Mouse (Mus musculus) spleen, embryonic (tissue): ENCODE results near the gene Gm33543.

Experiments
- CTCF ChIA-PET: fragments of 350-600 bp; sonication (Branson Sonifier 250); formaldehyde crosslinking; loops from one replicate; lab custom pipeline; 2022; lab: Charles Lee

The Gm33543 gene

DNA sequence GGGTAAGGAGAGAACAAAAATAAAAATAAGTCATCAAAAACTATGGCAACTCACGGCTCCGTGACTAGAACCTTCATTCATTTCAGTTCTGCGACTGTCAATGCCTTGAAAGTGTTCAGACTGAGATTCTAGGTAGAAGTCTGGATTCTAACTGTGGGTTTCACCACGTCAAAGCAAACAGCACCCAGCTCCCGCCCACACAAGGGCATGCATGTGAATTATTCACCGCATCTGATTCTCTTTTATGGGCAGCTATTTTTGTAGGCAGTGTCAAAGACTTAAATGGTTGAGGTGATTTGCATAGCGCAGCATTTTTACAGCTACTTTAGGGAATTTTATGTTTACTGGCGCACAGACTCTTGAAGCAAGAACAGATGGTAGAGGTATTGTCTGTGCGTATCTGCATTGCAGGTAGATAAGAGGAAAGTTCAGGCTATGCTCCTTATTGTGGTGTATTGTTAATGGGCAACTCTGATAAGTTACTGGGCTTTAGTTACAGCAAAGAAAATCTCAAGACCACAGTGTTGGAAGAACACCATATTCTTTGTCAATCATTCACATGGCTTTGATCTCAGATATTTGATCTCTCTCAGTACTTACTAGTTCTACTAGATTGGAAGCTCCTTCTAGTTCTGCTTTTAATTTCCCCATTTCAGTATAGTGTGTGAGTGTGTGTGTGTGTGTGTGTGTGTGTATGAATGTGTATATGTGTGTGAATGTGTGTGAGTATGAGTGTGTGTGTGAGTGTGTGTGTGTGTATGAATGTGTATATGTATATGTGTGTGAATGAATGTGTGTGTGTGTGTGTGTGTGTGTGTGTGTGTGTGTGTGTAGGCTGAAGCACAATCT, at the start of gene Gm33543:
Gene Gm33543, minus strand, starts transcription at position 142 of the 849 bp plus-strand sequence.
- CTCF ChIA-PET, result interaction anchor here (0.6 kb wide), 1 partner anchor 279 kb away, joined by 3 read pairs; no protein-coding TSS in a partner anchor

DNA sequence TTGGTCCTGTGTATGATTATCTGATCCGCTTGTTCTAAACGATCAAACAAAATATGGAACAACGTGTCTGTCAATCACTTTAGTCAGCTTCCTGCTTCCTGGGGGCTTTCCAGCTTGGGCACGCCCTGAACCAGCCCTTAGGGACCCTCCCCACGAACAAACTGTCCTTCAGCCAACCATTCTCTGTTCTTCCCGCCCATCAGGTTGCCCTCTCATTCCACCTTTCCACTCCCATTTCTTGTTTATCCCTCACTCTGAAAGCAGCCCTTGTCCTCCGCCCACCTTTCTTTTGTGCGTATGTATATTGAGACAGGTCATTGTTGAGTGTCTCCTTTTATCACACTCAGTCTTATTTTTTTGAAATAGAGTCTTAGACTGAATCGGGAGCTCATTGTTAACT, 49.4 kb upstream of the Gm33543 start:
- CTCF ChIA-PET, result interaction anchor here (1.0 kb wide), 1 partner anchor 10 kb away, joined by 7 read pairs; no protein-coding TSS in a partner anchor

DNA sequence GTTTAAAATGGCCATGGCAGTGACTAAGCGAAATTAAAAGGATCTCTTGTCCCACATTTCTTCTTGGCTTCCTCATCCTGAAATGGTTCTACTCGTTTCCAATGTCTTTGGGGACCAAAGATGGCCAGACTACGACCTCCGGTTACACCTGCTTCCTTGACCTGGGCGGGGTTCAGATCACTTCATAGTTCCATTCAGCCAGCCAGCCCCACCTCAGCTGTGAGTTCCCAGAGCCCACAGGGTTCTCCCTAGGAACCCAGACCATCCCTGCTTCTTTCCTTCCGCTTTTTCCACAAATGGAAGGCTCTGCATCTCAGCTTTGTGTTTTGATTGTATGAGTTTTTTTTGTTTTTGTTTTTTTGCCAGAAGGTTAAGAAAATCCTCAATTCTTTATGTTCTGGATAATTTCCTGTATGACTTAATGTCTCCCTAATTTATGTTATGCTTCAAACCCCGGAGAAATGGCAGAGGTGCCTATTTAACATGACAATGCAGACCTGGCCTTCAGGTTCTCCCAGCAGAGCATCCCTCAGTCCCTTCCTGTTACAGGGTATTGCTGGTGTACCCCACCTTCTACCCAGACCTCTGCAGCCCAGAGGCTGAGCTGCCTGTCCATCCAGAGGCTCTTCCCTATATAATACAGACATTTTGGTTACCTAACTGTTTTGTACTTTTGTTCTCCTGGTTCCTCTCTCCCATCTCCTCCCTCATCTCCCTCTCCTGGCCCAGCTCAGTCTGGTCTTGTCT, 48.7 kb upstream of the Gm33543 start:
- CTCF ChIA-PET, result no interaction called here

DNA sequence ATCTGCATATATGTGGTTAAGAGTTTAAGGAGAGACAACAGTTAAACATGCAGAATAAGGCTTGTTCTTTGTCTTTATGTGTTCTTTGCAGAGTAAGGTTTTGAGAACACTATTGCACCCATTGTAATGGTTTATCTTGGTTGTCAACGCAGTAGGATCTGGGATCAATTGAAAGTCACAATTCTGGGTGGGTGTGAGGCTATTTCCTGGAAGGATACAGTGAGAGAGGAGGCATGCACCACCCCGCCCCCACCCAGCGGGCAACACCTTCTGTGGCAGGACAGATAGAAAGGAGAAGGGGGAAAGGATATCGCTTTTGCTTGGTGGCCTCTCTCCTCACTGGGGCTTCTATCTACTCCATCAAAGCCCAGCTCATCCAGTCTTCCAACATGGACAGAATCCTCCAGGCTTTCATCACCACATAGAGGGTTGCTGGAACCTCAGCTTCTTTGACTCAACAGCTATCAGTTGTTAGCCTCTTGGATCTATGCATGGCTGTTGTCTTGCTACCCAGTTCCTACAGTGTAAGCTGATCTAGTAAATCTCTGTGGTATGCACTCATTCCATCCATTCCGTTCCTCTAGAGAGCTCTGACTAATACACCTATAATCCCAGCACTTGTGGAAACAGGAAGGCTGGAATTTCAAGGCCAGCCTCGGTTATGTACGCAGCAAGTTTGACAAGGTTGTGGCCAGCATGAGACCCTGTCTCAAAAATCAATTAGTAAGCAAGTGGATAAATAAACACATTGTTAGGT, 41.2 kb upstream of the Gm33543 start:
- CTCF ChIA-PET, result no interaction called here

DNA sequence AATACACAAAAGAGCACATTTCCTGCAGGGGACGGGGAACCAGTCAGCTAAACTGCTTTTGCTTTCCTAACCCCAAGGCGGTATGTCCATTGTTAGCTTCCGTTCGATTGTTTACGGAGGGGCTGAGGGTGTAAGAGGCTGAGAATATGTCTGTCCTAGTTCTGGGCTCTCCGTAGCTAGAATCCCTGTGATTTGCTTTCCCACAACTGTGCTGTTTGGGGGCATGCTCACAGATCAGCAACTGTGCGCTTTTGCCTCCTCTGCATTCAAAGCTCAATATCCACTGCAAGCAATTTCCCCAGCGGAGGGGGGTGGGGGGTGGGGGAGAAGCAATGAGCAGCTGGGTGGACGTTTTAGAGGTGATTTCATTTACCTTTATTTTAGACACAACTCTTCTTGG, 39.3 kb upstream of the Gm33543 start:
- CTCF ChIA-PET, result interaction anchor here (1.0 kb wide), 1 partner anchor 10 kb away, joined by 7 read pairs; no protein-coding TSS in a partner anchor

DNA sequence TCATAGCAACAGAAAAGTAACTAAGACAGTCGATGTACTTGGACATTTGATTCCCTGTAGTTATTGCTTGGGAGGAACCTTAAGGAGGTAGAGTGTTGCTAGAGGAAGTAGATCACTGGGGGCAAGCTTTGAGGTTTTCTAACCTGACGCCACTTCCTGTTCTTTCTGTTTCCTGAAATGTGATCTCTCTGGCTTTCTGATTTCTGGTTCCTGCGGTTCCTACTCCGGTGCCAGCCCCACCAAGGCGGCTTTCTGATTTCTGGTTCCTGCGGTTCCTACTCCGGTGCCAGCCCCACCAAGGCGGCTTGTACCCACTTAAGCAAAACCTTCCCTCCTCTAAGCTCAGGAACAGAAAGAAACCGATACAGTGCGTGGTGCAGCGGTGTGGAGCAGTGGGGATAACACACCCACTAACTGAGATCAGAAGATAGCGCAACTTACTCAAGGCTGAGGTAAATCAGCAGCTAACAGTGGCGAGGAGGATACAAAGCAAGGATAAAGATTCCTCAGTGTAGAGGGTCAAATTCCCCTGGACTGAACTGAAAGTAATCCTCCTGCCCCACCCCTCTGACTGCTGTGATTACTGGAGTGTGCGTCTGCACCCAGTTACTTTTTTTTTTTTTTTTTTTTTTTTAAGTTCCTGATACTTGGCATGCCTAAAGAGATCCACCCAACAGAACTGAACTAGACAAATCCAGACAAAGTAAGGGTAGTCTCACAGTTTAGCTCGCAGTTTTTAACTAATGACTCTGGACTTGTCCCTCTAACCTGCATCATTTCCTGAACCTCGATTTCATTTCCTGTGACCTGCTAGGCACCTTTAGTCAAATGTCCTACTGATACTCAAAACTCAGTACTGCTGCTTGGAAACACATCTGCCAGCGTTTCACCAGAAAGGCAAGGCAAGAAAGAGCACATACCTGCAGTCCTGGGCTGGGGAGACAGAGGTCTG, 37.5 kb upstream of the Gm33543 start:
- CTCF ChIA-PET, result no interaction called here

DNA sequence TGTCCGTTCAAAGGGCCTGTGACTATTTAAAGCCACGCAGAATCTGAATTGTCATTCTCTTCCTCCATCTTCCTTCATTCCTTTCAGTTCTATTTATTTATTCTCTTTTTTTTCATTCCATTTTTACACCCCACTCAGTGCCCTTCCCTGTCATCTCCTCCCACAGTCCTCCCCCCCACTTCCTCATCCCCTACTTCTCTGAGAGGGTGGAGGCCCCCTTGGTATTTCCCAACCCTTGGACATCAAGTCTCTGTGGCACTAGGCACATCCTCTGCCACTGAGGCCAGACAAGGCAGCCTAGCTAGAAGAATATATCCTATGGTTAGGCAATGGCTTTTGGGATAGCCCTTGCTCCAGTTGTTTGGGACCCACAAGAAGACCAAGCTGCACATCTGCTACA, 28.1 kb upstream of the Gm33543 start:
- CTCF ChIA-PET, result no interaction called here

DNA sequence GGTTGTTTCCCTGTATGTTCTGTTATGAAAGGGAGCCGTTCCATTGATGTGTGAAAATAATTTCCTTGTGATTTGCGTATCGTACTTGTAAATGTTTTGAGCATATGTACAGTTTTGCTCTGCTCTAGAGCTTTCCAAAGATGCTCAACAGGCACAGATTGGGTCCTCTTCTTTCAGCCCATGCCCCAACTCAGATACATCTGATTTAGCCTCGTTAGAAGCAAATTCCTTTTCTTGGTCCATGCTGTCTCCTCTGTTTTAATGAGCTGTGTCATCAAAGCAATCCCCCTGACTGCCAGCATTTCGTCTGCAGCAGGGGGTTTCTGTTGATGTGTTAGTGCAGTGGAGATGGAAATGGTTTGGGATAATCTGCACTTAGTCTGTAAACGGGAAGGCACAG, 25.6 kb upstream of the Gm33543 start:
- CTCF ChIA-PET, result no interaction called here

DNA sequence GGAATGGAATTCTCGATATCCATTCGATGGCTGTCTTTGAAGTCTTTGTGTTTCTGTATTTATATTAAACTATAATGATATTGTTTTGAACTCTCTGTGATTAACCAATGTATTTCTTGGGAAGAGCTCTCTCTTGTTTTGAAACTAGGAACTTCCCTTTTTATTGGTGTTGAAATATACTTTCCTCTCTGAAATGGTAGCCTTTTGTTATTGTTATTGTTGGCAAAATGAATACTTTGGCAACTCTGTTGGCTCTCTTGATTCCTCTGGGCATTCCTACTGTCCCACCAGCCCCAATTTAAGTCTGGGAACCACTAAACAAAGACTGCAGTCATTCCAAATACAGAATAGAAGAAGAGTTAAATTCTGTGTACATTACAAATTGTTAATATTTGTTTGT, 24.9 kb upstream of the Gm33543 start:
- CTCF ChIA-PET, result no interaction called here

DNA sequence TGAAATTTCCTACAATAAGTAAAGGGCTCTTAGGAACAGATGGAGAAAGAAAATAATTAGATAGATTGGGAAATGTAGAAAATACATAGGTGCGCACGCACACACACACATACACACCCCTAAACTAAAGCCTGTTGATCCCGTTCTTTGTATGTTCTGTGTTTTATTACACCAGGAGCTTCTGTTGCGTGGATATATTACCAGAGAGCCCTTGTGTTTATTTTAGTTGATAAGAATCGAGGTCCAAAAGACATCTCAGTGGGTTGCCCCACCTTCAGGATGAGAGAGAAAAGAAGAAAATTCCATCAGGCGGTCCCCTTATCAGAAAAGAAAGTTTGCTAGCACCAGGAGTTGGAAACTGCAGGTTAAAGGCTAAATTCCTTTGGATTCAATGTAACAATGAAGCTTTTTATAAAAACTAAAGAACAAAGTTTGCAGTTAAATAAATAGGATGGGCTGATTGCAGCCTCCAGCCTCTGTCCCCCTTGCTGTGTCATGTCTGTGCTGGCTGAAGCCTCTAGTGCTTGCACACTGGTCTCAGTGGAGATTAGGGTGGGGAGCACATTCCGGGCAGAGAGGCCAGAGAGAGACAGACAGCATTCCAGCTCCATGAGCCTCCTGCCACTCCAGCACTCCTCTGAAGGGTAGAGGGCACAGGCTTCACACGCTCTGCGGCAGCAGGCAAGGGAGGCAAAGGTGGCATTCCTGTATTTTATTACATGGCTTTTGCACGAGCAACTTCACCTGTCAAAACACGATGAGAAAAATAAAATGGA, 21.8 kb upstream of the Gm33543 start:
- CTCF ChIA-PET, result no interaction called here

DNA sequence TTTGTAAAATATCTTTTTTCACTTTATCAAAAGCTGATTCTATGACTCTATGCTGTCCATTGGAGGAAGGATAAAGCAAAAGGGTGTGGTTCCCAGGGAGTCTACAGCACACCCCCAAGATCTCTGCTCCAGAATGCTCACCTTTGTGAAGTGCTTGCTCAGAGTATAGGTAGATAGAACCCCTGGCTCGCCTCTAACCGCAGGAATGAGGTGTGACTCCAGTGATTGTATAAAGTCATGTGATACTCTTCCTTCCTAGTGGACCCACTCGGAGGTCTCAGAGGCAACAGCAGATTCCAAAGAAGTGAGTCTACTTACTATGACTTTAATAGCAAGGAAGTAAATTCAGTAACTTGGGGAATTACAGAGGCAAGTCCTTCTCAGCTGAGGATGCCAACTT, 19.9 kb upstream of the Gm33543 start:
- CTCF ChIA-PET, result no interaction called here

DNA sequence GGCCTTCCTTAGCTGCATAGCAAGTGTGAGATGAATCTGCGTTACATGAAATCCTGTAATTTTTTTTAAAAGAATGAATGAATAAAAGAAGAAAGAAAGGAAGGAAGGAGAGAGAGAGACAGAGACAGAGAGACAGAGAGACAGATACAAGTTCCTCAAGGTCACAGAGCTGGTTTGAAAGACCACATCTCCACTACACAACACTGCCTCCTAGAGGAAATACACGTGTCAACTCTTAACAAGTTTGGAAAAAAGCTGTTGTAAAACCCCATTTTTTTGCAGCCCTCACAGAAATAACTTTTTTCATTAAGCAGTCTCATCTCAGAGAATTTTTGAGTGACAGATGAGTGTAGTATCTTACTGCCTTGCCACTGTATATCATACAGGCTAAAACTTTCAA, 15.4 kb upstream of the Gm33543 start:
- CTCF ChIA-PET, result interaction anchor here (1.0 kb wide), 1 partner anchor 308 kb away, joined by 3 read pairs; no protein-coding TSS in a partner anchor

DNA sequence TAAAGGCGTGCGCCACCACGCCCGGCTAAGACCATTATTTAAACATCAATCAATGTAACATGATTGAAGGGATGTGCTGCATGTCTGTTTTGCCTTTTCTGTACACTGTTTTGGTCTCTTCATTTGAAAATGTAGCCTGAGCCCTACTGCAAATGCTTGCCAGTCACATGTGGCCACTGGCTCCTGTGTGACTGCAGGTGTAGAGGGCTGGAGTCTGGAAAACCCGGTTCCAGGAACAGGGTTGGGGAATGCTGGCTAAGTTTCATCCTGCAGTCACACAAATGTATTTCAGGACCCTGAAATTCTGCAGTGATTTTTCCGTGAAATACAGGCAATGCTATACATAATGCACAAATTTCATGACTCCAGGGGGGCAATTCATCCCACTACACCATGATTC, 12.7 kb upstream of the Gm33543 start:
- CTCF ChIA-PET, result no interaction called here

DNA sequence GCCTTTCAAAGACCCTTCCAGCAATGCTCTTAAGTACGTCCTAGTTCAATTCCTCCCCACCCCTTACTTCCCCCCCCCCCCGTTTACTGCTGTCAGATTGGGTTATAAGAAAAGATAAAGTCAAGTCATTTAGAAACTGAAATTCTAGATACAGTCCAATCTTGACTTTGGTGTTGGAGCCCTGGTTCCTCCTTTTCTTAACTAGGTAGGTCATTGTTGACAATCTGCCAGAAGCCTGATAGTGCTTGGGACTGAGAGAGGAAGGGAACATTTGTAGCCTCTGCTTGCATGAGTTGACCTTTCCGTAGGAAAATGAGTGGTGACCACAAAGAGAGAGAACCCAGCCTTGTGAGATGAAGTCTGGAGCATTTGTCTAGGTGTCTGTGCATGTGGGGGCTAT, 7.8 kb upstream of the Gm33543 start:
- CTCF ChIA-PET, result no interaction called here

DNA sequence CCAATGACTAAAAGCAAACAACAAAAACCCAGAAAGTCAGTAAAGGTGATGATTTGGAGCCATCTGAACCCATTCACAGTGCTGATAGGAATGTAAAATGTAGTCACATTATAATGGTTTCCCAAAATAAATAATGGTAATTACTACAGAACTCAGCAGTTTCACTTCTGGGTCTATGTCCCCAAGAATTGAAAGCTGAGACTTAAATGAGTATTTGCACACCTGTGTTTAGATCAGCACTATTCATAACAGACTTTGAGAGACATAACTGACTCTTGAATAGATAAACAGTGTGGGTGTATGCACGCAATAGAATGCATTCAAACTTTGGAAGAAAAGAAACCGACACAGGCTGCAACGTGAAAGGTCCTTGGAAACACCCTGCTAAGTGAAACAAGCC, 4.0 kb upstream of the Gm33543 start:
- CTCF ChIA-PET, result interaction anchor here (0.5 kb wide), 1 partner anchor 968 kb away, joined by 6 read pairs; no protein-coding TSS in a partner anchor

DNA sequence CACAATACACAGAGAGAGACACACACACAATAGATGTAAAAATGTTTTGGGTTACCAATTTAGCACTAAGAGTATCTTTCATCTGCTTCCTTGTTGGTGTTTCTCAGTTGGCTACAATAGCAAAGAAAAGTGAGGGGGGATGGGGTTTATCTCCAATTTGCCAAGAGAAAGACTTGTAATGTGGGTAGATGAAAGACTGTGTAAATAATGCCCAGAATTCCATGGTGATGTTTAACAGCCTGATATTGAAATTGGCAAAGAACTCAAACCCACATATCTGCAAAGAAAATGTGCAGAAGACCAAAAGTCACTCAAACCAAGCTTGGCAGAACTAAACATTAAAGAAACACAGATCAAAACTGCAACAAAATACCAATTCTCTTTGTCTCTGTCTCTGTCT, 3.6 kb upstream of the Gm33543 start:
- CTCF ChIA-PET, result interaction anchor here (0.6 kb wide), 1 partner anchor 142 kb away, joined by 5 read pairs; no protein-coding TSS in a partner anchor

DNA sequence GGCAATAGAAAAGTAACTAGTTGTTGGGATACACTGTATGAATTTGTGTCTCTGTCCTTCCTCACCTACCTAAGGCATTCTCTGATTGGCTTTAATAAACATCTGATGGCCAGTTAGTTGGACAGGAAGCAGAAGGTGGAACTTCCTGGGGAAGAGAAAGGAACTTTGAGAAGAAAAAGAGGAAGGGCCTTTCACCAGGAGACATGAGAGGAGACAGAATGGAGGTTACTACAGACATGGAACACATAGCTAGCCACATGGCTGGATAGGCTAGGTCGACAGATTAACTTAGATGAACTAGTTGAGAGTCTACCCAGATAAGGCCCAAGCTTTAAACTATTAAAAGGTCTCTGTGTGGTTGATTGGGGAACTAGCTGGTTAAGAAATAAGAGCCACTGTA, 1.1 kb upstream of the Gm33543 start:
- CTCF ChIA-PET, result interaction anchor here (0.6 kb wide), 1 partner anchor 279 kb away, joined by 3 read pairs; no protein-coding TSS in a partner anchor

DNA sequence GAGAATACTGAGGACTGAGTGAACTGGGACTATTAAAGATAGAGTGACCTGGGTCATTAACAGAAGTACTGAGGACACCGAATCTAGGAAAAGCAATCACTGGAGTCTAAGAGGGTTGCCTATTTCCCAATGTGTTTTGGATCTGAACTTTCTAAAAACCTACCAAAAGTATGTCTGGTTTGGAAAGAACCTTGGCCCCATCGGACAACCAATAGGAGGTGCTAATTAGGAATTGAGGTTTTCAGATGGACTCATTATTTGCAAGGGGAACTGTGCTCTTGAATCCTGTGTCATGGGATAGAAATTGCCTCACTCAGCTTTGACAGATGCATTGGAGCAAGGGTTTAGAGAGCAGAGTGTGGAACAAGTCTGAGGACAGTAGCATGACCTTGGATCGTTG, 1.5 kb downstream of the Gm33543 start:
- CTCF ChIA-PET, result interaction anchor here (0.6 kb wide), 1 partner anchor 351 kb away, joined by 8 read pairs; no protein-coding TSS in a partner anchor

DNA sequence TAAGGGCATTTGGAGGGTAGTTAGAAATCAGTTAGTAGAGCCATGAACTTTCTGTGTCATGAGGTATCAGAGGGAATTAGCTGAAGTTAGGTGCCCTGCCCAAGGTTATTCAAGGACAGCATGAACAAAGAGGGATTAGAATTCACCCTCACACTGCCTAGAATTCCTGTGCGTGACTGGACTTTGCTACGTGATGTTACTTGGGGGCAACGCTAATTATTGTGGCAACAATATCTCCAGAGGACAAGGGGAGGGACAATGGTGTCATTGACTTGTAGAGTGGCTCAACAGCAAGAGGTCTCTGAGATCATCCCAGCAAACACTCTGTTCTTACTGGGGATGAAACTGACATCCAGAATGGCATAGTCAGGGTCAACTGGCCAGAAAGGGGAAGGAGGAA, 2.9 kb downstream of the Gm33543 start:
- CTCF ChIA-PET, result no interaction called here

DNA sequence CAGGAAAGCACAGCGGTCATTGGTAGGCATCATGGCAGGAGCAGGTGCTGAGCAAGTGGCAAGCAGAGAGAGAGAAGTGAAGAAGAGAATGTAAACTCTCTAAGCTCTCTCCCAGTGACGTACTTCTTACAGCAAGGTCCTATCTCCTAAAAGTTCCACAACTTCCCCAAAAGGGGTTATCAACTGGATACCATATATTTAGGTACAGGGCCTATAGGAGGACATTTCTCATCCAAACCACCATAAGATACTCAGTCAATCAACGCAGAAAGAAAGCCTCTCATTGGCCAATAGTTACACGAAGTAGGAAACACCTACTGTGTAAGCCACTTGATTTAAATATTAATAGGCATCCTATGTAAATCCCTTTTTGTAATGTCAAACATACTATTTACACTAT, 3.7 kb downstream of the Gm33543 start:
- CTCF ChIA-PET, result no interaction called here
